Mouse (Mus musculus) MEL (cell line): ENCODE measurements at regions not wholly inside any gene's neighbourhood (a gene's known extent, or its start where the extent isn't known, plus 50 kb on each side); places are given as distances from the start of the nearest gene placed in this dataset.

Experiments
- DNase-seq: peaks from one replicate; pipeline ENCODE4 v3.0.0; 2011; ENCODE audit warnings: low read depth, low spot score
- H3K27ac ChIP-seq: 2 replicates; pipeline ENCODE4 v1.5.1; 2012; ENCODE audit warnings: low read depth, mild to moderate bottlenecking, control low read depth, low read length, moderate library complexity; ENCODE audit not compliant: control insufficient read depth
- H3K27me3 ChIP-seq, 2 experiments: fragments of 150-350 bp in 1 of 2; sonication (generic) in 1 of 2; 2 replicates each; pipeline ENCODE4 v1.6.1; 2012; ENCODE audit warnings: low read length in 2 of 2, mild to moderate bottlenecking in 2 of 2, improper control_type of control experiment in 1 of 2, moderate library complexity in 1 of 2; ENCODE audit not compliant: insufficient read depth in 2 of 2, control insufficient read depth in 1 of 2
- H3K36me3 ChIP-seq, 2 experiments: 2 replicates each; pipeline ENCODE4 v1.6.1; 2012 to 2014; ENCODE audit warnings: low read length in 2 of 2, improper control_type of control experiment in 1 of 2, inconsistent platforms in 1 of 2, mild to moderate bottlenecking in 1 of 2; ENCODE audit not compliant: insufficient read depth in 2 of 2, control insufficient read depth in 1 of 2
- H3K4me1 ChIP-seq, 2 experiments: fragments of 150-350 bp in 1 of 2; sonication (generic) in 1 of 2; 2 replicates each; pipeline ENCODE4 v1.6.1; 2012; ENCODE audit warnings: low read length in 2 of 2, improper control_type of control experiment in 1 of 2, mild to moderate bottlenecking in 1 of 2; ENCODE audit not compliant: insufficient read depth in 2 of 2, control insufficient read depth in 1 of 2
- H3K4me3 ChIP-seq, 2 experiments: fragments of 150-350 bp in 1 of 2; sonication (generic) in 1 of 2; 2 replicates each; pipeline ENCODE4 v1.5.1; 2012; ENCODE audit warnings: low read depth in 2 of 2, low read length in 2 of 2, mild to moderate bottlenecking in 2 of 2, moderate library complexity in 2 of 2, control low read depth in 1 of 2, improper control_type of control experiment in 1 of 2; ENCODE audit not compliant: control insufficient read depth in 1 of 2, insufficient read depth in 1 of 2
- H3K79me2 ChIP-seq: 2 replicates; pipeline ENCODE4 v1.6.1; 2012; ENCODE audit warnings: mild to moderate bottlenecking, low read length, moderate library complexity; ENCODE audit not compliant: control insufficient read depth, poor library complexity, insufficient read depth
- H3K9ac ChIP-seq: 2 replicates; pipeline ENCODE4 v1.6.1; 2012; ENCODE audit warnings: low read depth, mild to moderate bottlenecking, control low read depth, low read length, moderate library complexity; ENCODE audit not compliant: control insufficient read depth, poor library complexity, severe bottlenecking
- H3K9me3 ChIP-seq: fragments of 150-350 bp; sonication (generic); replicated peaks from 2 replicates; pipeline ENCODE4 v1.6.1; 2012; ENCODE audit warnings: mild to moderate bottlenecking, low read length, improper control_type of control experiment, moderate library complexity; ENCODE audit not compliant: insufficient read depth
- CTCF ChIP-seq, 3 experiments: IDR thresholded peaks in 2 of 3; conservative IDR thresholded peaks in 1 of 3; 2 replicates each; pipeline ENCODE4 v1.5.1; 2011 to 2012; ENCODE audit warnings: low read length in 3 of 3, low read depth in 2 of 3, mild to moderate bottlenecking in 2 of 3, improper control_type of control experiment in 1 of 3, inconsistent platforms in 1 of 3, mixed read lengths in 1 of 3, moderate library complexity in 1 of 3; ENCODE audit not compliant: control insufficient read depth in 1 of 3, insufficient read depth in 1 of 3, poor library complexity in 1 of 3, severe bottlenecking in 1 of 3
- E2F4 ChIP-seq: IDR thresholded peaks from 2 replicates; pipeline ENCODE4 v1.6.1; 2011; ENCODE audit warnings: low read depth, low read length, improper control_type of control experiment, borderline replicate concordance
- ELF1 ChIP-seq: IDR thresholded peaks from 2 replicates; pipeline ENCODE4 v1.6.1; 2014; ENCODE audit warnings: low read depth, mild to moderate bottlenecking, inconsistent platforms, low read length, improper control_type of control experiment, moderate library complexity
- HCFC1 ChIP-seq: IDR thresholded peaks from 2 replicates; pipeline ENCODE4 v1.6.1; 2012; ENCODE audit warnings: low read depth, mild to moderate bottlenecking, inconsistent platforms, low read length, improper control_type of control experiment, moderate library complexity
- MAX ChIP-seq: IDR thresholded peaks from 2 replicates; pipeline ENCODE4 v1.6.1; 2011; ENCODE audit warnings: low read length, improper control_type of control experiment
- MAZ ChIP-seq: IDR thresholded peaks from 2 replicates; pipeline ENCODE4 v1.6.1; 2012; ENCODE audit warnings: low read depth, mild to moderate bottlenecking, inconsistent platforms, low read length, improper control_type of control experiment
- MYB ChIP-seq: IDR thresholded peaks from 2 replicates; pipeline ENCODE4 v1.6.1; 2011; ENCODE audit warnings: mild to moderate bottlenecking, low read depth, low read length, improper control_type of control experiment
- NRF1 ChIP-seq: IDR thresholded peaks from 2 replicates; pipeline ENCODE4 v1.6.1; 2014; ENCODE audit warnings: low read depth, mild to moderate bottlenecking, inconsistent platforms, low read length, improper control_type of control experiment, moderate library complexity; ENCODE audit not compliant: poor library complexity, insufficient read depth, severe bottlenecking
- POLR2AphosphoS2 ChIP-seq: IDR thresholded peaks from 2 replicates; pipeline ENCODE4 v1.6.1; 2011; ENCODE audit warnings: low read length, improper control_type of control experiment
- RCOR1 ChIP-seq: IDR thresholded peaks from 2 replicates; pipeline ENCODE4 v1.6.1; 2012; ENCODE audit warnings: low read depth, mild to moderate bottlenecking, inconsistent platforms, low read length, improper control_type of control experiment
- SIN3A ChIP-seq: IDR thresholded peaks from 2 replicates; pipeline ENCODE4 v1.6.1; 2012; ENCODE audit warnings: low read length, improper control_type of control experiment, inconsistent platforms
- SMC3 ChIP-seq: IDR thresholded peaks from 2 replicates; pipeline ENCODE4 v1.6.1; 2011; ENCODE audit warnings: low read depth, low read length, improper control_type of control experiment
- UBTF ChIP-seq: IDR thresholded peaks from 2 replicates; pipeline ENCODE4 v1.6.1; 2012; ENCODE audit warnings: low read depth, mild to moderate bottlenecking, inconsistent platforms, low read length, improper control_type of control experiment, moderate library complexity, borderline replicate concordance; ENCODE audit not compliant: insufficient read depth
- USF2 ChIP-seq, 2 experiments: IDR thresholded peaks; 2 replicates each; pipeline ENCODE4 v1.6.1; 2011 to 2012; ENCODE audit warnings: improper control_type of control experiment in 2 of 2, low read length in 2 of 2, borderline replicate concordance in 1 of 2, inconsistent platforms in 1 of 2, low read depth in 1 of 2, mild to moderate bottlenecking in 1 of 2; ENCODE audit not compliant: insufficient read depth in 1 of 2

GRCm38 (mm10) chr9:61790849-61791248, 123.5 kb downstream of the Rplp1 start:
- TF ChIP-seq MAX = no peak
- no peak for TF ChIP-seq USF2 (IDR thresholded peaks at IDR 0.05; ENCODE audit: borderline replicate concordance in 1 of 2, insufficient read depth in 1 of 2, low read depth in 1 of 2, low read length in 2 of 2)
- no peak for TF ChIP-seq POLR2AphosphoS2
- TF ChIP-seq RCOR1 = no peak
- TF ChIP-seq SIN3A = no peak
- no peak for TF ChIP-seq UBTF
- no peak for TF ChIP-seq NRF1
- no peak for TF ChIP-seq MAZ
- TF ChIP-seq HCFC1 = no peak
- TF ChIP-seq E2F4 = no peak
- TF ChIP-seq CTCF (IDR thresholded peaks at IDR 0.05 in 2 of 3, conservative IDR thresholded peaks at IDR 0.05 in 1 of 3; ENCODE audit: control insufficient read depth in 1 of 3, insufficient read depth in 1 of 3, low read depth in 2 of 3, low read length in 3 of 3, poor library complexity in 1 of 3, severe bottlenecking in 1 of 3) = no peak
- TF ChIP-seq SMC3 = no peak
- Histone ChIP-seq H3K4me1 (no peaks in the 10 kb centered on the region), H3K9me3 (no peaks in the 10 kb centered on the region), H3K27ac (no peak overlapping the region), H3K4me3 (no peak overlapping the region), H3K79me2 (no peaks in the 10 kb centered on the region), H3K9ac (no peak overlapping the region), H3K36me3 (no peaks in the 10 kb centered on the region), H3K27me3 (peaks cover 4 to 5% of the 10 kb centered on the region in 2 experiments; a peak in 3 of 4 replicates)
- no peak for DNase-seq

GRCm38 (mm10) chr9:61789066-61789897, 125.1 kb downstream of the Rplp1 start:
- TF ChIP-seq ELF1 (no peak), MYB (no peak)
- Histone ChIP-seq H3K27me3 (peaks cover 5 to 7% of the 10 kb centered on the region in 2 experiments), H3K9ac (no peak overlapping the region), H3K4me1 (no peaks in the 10 kb centered on the region), H3K27ac (no peak overlapping the region), H3K36me3 (no peaks in the 10 kb centered on the region), H3K4me3 (no peak overlapping the region), H3K9me3 (no peaks in the 10 kb centered on the region), H3K79me2 (no peaks in the 10 kb centered on the region)
- no peak for DNase-seq
